Mouse (Mus musculus) heart, adult 11 months (tissue): ENCODE results near the gene Amer3.
A peak's percentile ranks its signal among the peaks of the same experiment; 100 is the strongest.
"Not testable (repeated sequence)": the region's sequence is repeated elsewhere in the genome, so short reads cannot be mapped to it uniquely, and the experiment has no call there.

Experiments used
- DNase-seq: peaks from one replicate; pipeline ENCODE4 v3.0.0; 2022

Gene Amer3

DNA sequence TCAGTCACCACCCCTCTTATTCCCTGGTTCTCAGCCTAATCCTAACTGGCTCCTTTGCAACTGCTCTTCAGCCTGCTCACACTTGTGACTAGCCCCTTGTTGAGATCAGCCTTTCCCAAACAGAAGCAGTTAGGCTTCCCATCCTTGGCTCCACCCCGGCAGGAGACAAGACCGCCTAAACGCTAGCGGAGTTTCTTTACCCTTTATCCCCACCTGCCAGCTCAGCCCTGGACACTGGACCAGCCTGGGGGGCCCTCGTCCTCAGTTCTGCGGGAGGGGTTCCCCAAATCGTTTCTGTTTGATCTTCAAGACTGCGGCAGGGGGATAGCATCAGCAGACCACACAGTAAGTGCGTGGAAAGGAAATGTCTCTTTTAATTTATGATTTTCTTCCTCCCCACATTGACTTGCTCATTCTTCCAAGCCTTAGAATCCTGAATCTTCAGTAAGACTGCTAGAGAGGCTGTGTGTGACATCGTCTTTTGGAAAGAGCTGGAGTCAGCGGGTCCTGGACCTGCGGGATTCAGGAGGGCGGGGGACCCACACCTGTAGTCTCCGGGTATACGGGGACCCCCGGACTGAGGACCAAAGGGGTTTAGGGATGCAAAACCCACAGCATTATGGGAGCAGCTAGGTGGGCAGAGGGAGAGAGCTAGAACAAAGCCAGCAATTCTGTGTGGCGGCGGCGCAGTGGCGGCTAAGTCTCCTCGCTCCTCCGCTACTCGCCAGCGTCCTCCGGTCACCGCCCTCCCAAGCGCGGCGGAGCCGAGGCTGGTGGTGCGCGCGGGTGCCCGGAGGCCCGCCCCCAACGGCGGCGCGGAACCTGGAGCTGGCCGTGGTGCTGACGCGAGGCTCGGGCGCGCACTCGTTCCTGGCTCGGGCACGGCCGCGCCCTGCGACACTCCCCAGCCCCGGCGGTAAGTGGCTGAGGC, at the start of gene Amer3:
Amer3 (plus strand) TSS at position 807 of the 931 bp plus-strand sequence.
- no peak for DNase-seq

DNA sequence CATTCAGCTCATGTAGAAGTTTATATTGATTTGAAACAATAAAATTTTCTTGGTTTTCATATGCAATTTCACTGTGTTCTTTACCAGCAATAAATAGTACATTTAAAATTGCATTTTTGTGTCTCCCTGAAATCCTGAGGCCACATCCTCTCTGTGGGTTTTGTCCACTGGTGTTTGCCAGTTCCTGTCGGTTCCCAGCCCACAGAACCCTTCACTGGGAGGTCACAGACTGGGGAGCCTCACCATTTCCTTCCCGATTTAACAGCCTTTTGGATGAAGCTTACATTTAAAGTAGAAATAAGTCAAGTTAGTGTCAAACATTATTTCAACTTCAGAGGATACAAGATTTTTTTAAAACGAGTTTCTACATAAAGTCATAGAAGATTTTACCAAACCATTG, 44.9 kb upstream of the Amer3 start:
- DNase-seq: not testable (repeated sequence)

GRCm38 (mm10) chr1:34535043-34535698, 44.3 kb upstream of the Amer3 start, which contains the start of gene Cfc1:
Gene Cfc1 (plus strand): TSS chr1:34535648.
- not testable (repeated sequence) for DNase-seq

- no peak for DNase-seq
Observed at GRCm38 (mm10) chr1:34536291-34536766, 43.1 kb upstream of the Amer3 start.

DNA sequence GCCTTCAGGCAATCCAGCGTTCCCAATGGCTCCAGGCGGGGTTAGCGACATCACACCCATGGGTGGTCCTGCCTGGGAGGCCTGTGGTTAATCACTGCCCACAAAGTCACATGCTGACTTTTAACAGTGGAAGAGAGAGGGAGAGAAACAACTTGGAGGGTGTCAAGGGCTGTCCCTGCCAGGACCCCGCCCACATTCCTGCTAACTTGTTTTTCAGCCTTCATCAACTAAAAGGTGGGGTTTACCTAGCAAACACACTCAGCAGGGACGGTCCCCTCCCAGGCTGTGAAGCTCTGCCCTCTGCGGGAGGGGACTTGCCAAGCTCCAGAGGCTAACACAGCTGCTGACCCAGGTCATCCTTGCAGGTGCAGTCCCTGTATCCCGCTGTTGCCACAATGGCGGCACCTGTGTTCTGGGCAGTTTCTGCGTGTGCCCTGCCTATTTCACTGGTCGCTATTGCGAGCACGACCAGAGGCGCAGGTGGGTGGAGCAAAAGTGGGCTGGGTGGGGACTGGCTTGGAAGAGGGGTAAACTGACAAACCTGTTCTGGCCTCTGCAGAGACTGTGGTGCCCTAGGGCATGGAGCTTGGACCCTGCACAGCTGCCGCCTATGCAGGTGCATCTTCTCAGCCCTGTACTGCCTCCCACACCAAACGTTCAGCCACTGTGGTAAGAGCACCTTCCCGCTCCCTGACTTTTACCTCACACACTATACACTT, 42.5 kb upstream of the Amer3 start:
- peak; percentile 80 for DNase-seq

GRCm38 (mm10) chr1:34547074-34547473, 32.4 kb upstream of the Amer3 start:
- no peak for DNase-seq

DNA sequence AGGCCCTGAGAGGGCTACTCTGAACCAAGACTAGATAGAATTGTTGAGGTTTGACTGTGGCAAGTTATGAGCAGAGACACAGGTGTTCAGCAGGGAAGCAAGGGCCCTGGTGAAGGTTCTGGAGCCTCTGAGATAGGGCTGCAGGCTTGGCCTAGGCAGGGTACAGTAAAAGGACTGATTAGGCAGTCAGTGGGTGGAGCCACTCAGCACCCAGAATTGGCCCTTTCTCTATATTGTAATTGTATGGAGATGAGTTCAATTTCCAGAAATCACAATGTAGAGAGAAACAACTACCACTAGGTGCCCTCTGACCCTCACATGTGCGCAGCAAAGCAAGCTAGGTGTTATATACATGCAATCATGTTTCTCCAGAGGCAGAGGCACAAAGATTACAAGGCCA, 25.8 kb upstream of the Amer3 start:
- DNase-seq: no peak

GRCm38 (mm10) chr1:34554275-34554674, 25.2 kb upstream of the Amer3 start:
- no peak for DNase-seq

GRCm38 (mm10) chr1:34560843-34561242, 18.6 kb upstream of the Amer3 start, which contains the start of gene Prss40:
Gene Prss40 (minus strand): TSS chr1:34560943.
- DNase-seq: peak; percentile 80

GRCm38 (mm10) chr1:34564383-34565045, 14.9 kb upstream of the Amer3 start:
- DNase-seq: no peak

- DNase-seq: peak; percentile 54
Observed at GRCm38 (mm10) chr1:34568120-34568519, 11.3 kb upstream of the Amer3 start.

GRCm38 (mm10) chr1:34569876-34570275, 9.6 kb upstream of the Amer3 start:
- DNase-seq: no peak

DNA sequence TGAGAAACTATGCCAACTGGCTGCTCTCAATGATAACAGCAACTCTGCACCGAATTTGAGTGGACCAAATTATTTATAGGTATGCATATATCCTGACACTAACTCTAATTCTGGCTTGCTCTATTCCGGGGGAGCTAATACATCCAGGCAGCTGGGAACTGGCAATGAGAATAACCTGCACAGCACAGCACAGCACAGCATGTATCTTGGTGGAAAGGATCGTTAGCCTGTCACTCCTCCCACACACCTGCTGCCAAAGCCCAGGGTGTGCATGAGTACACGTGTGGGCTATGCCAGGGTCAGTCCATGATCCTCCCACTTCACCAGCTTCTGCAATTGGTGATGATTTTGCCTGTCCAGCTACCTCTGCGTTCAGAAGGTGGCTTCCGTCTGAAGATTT, 8.0 kb upstream of the Amer3 start:
- no peak for DNase-seq

DNA sequence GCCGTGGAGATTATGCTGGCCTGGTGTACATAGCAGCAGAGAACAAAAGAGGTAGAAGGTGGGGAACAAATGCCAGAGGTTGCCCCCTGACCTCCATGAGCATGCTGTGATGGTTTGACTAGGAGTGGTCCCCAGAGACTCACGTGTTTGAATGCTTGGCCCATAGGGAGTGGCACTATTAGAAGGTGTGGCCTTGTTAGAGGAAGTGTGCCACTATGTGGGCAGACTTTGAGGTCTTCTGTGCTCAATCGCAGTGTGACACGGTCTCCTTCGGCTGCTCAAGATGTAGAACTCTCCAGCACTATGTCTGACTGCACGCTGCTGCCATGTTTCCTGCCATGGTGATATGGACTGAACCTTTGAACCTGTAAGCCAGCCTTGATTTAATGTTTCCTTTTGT, 6.2 kb upstream of the Amer3 start:
- DNase-seq: no peak

- no peak for DNase-seq
Observed at GRCm38 (mm10) chr1:34579782-34580356, 412 bp downstream of the Amer3 start.

GRCm38 (mm10) chr1:34582218-34582617, 2.8 kb downstream of the Amer3 start:
- no peak for DNase-seq

- DNase-seq: no peak
Observed at GRCm38 (mm10) chr1:34583821-34584263, 4.4 kb downstream of the Amer3 start.

- DNase-seq: no peak
Observed at GRCm38 (mm10) chr1:34584736-34585135, 5.3 kb downstream of the Amer3 start.

DNA sequence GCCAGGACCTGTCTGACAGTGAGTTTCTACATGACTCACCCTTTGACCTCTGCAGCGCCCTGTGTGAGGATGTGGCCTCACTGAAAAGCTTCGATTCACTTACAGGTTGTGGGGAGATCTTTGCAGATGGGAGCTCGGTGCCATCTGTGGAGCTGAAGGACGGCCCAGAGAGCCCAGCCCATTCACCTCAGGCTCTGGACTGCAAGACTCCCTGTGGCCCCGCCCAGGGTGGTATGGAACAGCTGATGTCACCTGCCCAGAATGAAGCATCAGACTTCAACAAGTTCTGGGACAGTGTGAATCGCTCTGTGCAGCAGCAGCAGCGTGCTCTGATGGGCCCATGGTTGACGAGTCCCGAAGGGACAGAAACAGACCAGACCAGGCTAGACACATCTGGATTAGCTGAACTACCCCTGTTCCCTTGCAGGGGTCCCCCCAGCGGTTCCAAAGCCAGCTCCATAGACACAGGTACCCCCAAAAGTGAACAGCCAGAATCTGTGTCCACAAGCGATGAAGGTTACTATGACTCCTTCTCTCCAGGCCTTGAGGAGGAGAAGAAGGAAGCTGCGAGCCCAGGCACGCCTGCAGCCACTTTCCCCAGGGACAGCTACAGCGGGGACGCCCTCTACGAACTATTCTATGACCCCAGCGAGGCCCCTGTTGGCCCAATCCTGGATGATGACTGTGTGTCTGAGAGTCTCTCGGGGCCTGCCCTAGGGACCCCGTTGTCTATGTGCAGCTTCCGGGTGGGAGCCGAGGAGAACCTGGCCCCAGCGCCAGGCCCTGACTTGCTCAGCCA, 8.0 kb downstream of the Amer3 start:
- no peak for DNase-seq

- DNase-seq: no peak
Observed at GRCm38 (mm10) chr1:34600000-34600399, 20.5 kb downstream of the Amer3 start.
